Mouse (Mus musculus): ENCODE measurements around the gene Col17a1. TPM values are rescaled to one million over a fixed set of nuclear protein-coding genes. Genes with fewer than 3 reads are reported as not detected.

Gene Col17a1
- polyA plus RNA-seq, 1 experiment from 2014 or later = 0.25 TPM

GRCm38 (mm10) chr19:47695725-47696124, 3.8 kb upstream of the Col17a1 start:
- ATAC-seq (ENCODE audit: low FRiP score) = no peak
- WGBS = 90% methylated on average over 6 of the region's 6 CpGs
- H3K36me3 ChIP-seq (ENCODE audit: control insufficient read depth, insufficient read depth, low read length) = no peaks in the 10 kb centered on the region

DNA sequence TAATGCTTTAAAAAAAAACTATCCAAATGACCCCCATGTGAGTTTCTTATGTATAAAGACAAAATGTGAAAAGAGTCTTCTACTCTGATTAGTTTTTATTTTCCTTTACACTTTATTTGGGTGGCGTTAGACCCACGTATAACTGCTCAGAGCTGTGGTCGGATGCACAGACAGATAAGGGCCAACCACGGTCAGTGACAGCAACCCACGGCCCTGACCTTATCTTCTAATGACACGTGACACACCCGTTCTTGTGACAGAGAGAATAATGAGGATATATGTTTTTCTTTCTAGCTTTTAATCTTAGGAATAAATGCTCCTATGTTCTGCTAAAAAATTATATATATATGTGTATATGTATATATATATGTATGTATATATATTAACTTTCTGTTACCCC, 2.3 kb downstream of the Col17a1 start:
- Histone ChIP-seq H3K4me1 (ENCODE audit: control insufficient read depth, insufficient read depth, low read length) (peaks cover 2% of the 10 kb centered on the region; the same call in 1 of the 2 replicates), H3K9ac (ENCODE audit: low read length) (no peak overlapping the region), H3K4me3 (ENCODE audit: low read depth, low read length) (no peak overlapping the region), H3K4me2 (no peak overlapping the region), H3K27ac (ENCODE audit: low read depth, low read length) (no peak overlapping the region), H3K36me3 (ENCODE audit: control insufficient read depth, insufficient read depth, low read length) (no peaks in the 10 kb centered on the region), H3K9me3 (ENCODE audit: control insufficient read depth, low read length) (no peaks in the 10 kb centered on the region), H3K27me3 (ENCODE audit: control insufficient read depth, insufficient read depth, low read length) (no peaks in the 10 kb centered on the region)
- WGBS = 89% methylated on average over 7 of the region's 7 CpGs
- ATAC-seq (ENCODE audit: low FRiP score) (no peak), DNase-seq (ENCODE audit: low spot score, missing footprints) (no peak)

More at GRCm38 (mm10) chr19:47695725-47696124, 3.8 kb upstream of the Col17a1 start:
- Histone ChIP-seq H3K4me2 (no peak overlapping the region), H3K27me3 (ENCODE audit: control insufficient read depth, insufficient read depth, low read length) (no peaks in the 10 kb centered on the region), H3K4me1 (ENCODE audit: control insufficient read depth, insufficient read depth, low read length) (peaks cover 2% of the 10 kb centered on the region; the same call in 1 of the 2 replicates), H3K9me3 (ENCODE audit: control insufficient read depth, low read length) (no peaks in the 10 kb centered on the region), H3K27ac (ENCODE audit: low read depth, low read length) (no peak overlapping the region), H3K9ac (ENCODE audit: low read length) (no peak overlapping the region), H3K4me3 (ENCODE audit: low read depth, low read length) (no peak overlapping the region)
- DNase-seq (ENCODE audit: low spot score, missing footprints) = no peak

GRCm38 (mm10) chr19:47678675-47679074, 13.2 kb downstream of the Col17a1 start:
- H3K4me3 ChIP-seq (ENCODE audit: low read depth, low read length) = no peak overlapping the region
- 48% methylated on average over 12 of the region's 12 CpGs for WGBS
- no peaks in the 10 kb centered on the region for H3K36me3 ChIP-seq (ENCODE audit: control insufficient read depth, insufficient read depth, low read length)

GRCm38 (mm10) chr19:47674419-47674818, 17.5 kb downstream of the Col17a1 start:
- Histone ChIP-seq H3K36me3 (ENCODE audit: control insufficient read depth, insufficient read depth, low read length) (no peaks in the 10 kb centered on the region), H3K4me2 (no peak overlapping the region), H3K4me3 (ENCODE audit: low read depth, low read length) (no peak overlapping the region), H3K9ac (ENCODE audit: low read length) (no peak overlapping the region), H3K27me3 (ENCODE audit: control insufficient read depth, insufficient read depth, low read length) (no peaks in the 10 kb centered on the region), H3K27ac (ENCODE audit: low read depth, low read length) (no peak overlapping the region), H3K4me1 (ENCODE audit: control insufficient read depth, insufficient read depth, low read length) (no peaks in the 10 kb centered on the region), H3K9me3 (ENCODE audit: control insufficient read depth, low read length) (no peaks in the 10 kb centered on the region)
- 37% methylated on average over 8 of the region's 8 CpGs for WGBS
- DNase-seq (ENCODE audit: low spot score, missing footprints) = peak; percentile 92
- ATAC-seq (ENCODE audit: low FRiP score) = no peak

More at GRCm38 (mm10) chr19:47678675-47679074, 13.2 kb downstream of the Col17a1 start:
- no peak overlapping the region for H3K9ac ChIP-seq (ENCODE audit: low read length)
- no peaks in the 10 kb centered on the region for H3K27me3 ChIP-seq (ENCODE audit: control insufficient read depth, insufficient read depth, low read length)
- no peak overlapping the region for H3K27ac ChIP-seq (ENCODE audit: low read depth, low read length)
- H3K4me2 ChIP-seq = no peak overlapping the region
- DNase-seq (ENCODE audit: low spot score, missing footprints) (no peak), ATAC-seq (ENCODE audit: low FRiP score) (no peak)
- no peaks in the 10 kb centered on the region for H3K4me1 ChIP-seq (ENCODE audit: control insufficient read depth, insufficient read depth, low read length)
- H3K9me3 ChIP-seq (ENCODE audit: control insufficient read depth, low read length) = no peaks in the 10 kb centered on the region

DNA sequence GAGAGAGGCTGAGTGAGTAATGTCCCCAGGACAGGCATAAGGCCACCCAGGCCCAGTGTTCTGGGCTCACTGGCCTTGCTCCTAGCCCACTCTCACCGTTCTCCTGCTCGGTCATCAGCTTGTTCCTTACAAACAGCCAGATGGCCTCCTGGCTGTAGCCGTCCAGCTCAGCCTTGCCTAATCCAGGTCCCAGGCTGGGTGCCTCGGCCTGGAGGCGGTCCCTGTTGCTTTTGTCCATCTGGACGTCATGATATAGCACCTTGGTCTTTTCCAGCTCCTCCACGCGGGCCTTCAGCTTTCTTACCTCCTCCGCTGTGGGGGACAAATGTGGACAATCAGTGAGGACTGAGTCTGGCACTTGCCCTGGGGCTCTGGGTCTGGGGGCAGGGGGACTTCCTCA, 23.5 kb downstream of the Col17a1 start:
- ATAC-seq (ENCODE audit: low FRiP score) (no peak), DNase-seq (ENCODE audit: low spot score, missing footprints) (no peak)
- Histone ChIP-seq H3K9me3 (ENCODE audit: control insufficient read depth, low read length) (no peaks in the 10 kb centered on the region), H3K36me3 (ENCODE audit: control insufficient read depth, insufficient read depth, low read length) (no peaks in the 10 kb centered on the region), H3K9ac (ENCODE audit: low read length) (no peak overlapping the region), H3K27ac (ENCODE audit: low read depth, low read length) (no peak overlapping the region), H3K4me2 (no peak overlapping the region), H3K27me3 (ENCODE audit: control insufficient read depth, insufficient read depth, low read length) (no peaks in the 10 kb centered on the region), H3K4me1 (ENCODE audit: control insufficient read depth, insufficient read depth, low read length) (peaks cover 8% of the 10 kb centered on the region), H3K4me3 (ENCODE audit: low read depth, low read length) (no peak overlapping the region)
- WGBS = 73% methylated on average over 9 of the region's 9 CpGs

GRCm38 (mm10) chr19:47667601-47668000, 24.3 kb downstream of the Col17a1 start:
- no peak for ATAC-seq (ENCODE audit: low FRiP score)
- Histone ChIP-seq H3K27me3 (ENCODE audit: control insufficient read depth, insufficient read depth, low read length) (no peaks in the 10 kb centered on the region), H3K4me1 (ENCODE audit: control insufficient read depth, insufficient read depth, low read length) (peaks cover 8% of the 10 kb centered on the region), H3K9me3 (ENCODE audit: control insufficient read depth, low read length) (no peaks in the 10 kb centered on the region), H3K36me3 (ENCODE audit: control insufficient read depth, insufficient read depth, low read length) (no peaks in the 10 kb centered on the region), H3K4me2 (no peak overlapping the region), H3K27ac (ENCODE audit: low read depth, low read length) (no peak overlapping the region), H3K4me3 (ENCODE audit: low read depth, low read length) (no peak overlapping the region), H3K9ac (ENCODE audit: low read length) (no peak overlapping the region)
- 61% methylated on average over 8 of the region's 8 CpGs for WGBS
- no peak for DNase-seq (ENCODE audit: low spot score, missing footprints)

DNA sequence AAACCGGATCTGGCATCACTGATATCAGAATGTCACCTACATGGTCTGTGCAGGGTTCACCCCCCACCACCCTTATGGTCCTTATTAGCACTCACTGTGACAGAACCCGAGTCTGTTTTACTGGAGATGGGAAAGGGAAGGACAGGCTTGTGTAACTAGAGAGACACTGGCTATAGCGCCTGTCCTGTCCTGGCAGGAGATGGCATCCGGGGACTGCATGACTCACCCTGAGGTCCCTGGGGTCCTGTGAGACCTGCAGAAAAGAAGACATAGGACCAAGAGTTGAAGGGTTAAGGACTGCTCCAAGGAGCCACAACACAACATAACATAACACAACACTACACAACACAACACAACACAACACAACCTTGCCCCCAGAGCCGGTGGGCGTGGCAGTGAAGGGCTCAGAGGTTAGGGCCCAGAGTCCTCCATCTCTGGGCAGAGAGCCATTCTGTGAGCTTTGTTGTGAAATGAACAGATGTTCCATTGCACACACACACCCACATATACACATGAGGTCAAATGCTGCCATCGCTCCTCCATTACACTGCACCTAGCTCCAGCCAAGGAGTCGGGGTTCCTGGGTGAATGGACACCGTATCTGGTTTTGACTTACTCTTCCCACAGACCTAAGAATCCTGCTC, 32.0 kb downstream of the Col17a1 start:
- DNase-seq (ENCODE audit: low spot score, missing footprints) (no peak), ATAC-seq (ENCODE audit: low FRiP score) (no peak)
- no peak overlapping the region for H3K27ac ChIP-seq (ENCODE audit: low read depth, low read length)
- 90% methylated on average over 9 of the region's 9 CpGs for WGBS
- H3K4me3 ChIP-seq (ENCODE audit: low read depth, low read length) = no peak overlapping the region
- H3K27me3 ChIP-seq (ENCODE audit: control insufficient read depth, insufficient read depth, low read length) = no peaks in the 10 kb centered on the region
- no peaks in the 10 kb centered on the region for H3K36me3 ChIP-seq (ENCODE audit: control insufficient read depth, insufficient read depth, low read length)
- H3K4me2 ChIP-seq = no peak overlapping the region
- no peaks in the 10 kb centered on the region for H3K4me1 ChIP-seq (ENCODE audit: control insufficient read depth, insufficient read depth, low read length)
- H3K9ac ChIP-seq (ENCODE audit: low read length) = no peak overlapping the region
- H3K9me3 ChIP-seq (ENCODE audit: control insufficient read depth, low read length) = no peaks in the 10 kb centered on the region

- Histone ChIP-seq H3K9me3 (ENCODE audit: control insufficient read depth, low read length) (no peaks in the 10 kb centered on the region), H3K4me2 (no peak overlapping the region), H3K36me3 (ENCODE audit: control insufficient read depth, insufficient read depth, low read length) (no peaks in the 10 kb centered on the region), H3K4me1 (ENCODE audit: control insufficient read depth, insufficient read depth, low read length) (no peaks in the 10 kb centered on the region), H3K9ac (ENCODE audit: low read length) (peak overlapping the region; percentile 6; the same call in 1 of the 2 replicates), H3K27ac (ENCODE audit: low read depth, low read length) (no peak overlapping the region), H3K27me3 (ENCODE audit: control insufficient read depth, insufficient read depth, low read length) (no peaks in the 10 kb centered on the region), H3K4me3 (ENCODE audit: low read depth, low read length) (no peak overlapping the region)
- DNase-seq (ENCODE audit: low spot score, missing footprints) (peak; percentile 87), ATAC-seq (ENCODE audit: low FRiP score) (peak; percentile 72; the same call in 1 of the 2 replicates)
- 27% methylated on average over 5 of the region's 5 CpGs for WGBS
These were observed 32.9 kb downstream of the Col17a1 start for GRCm38 (mm10) chr19:47658914-47659535.

DNA sequence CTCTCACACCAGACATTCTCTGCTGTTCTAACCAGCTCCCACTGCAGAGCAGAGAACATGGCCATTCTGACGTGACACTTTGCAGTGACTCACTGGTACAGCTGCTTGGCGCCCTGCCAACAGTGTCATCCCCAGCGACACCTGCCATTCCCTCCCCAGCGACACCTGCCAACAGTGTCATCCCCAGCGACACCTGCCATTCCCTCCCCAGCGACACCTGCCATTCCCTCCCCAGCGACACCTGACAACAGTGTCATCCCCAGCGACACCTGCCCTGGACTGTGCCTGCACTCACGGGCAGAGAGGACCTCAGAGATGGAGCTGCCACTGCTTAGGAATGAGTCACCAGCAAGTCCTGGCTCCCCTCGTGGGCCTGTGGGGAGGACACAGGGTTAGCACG, 37.0 kb downstream of the Col17a1 start:
- no peaks in the 10 kb centered on the region for H3K9me3 ChIP-seq (ENCODE audit: control insufficient read depth, low read length)
- H3K9ac ChIP-seq (ENCODE audit: low read length) = no peak overlapping the region
- H3K27ac ChIP-seq (ENCODE audit: low read depth, low read length) = no peak overlapping the region
- DNase-seq (ENCODE audit: low spot score, missing footprints) (no peak), ATAC-seq (ENCODE audit: low FRiP score) (no peak)
- no peaks in the 10 kb centered on the region for H3K27me3 ChIP-seq (ENCODE audit: control insufficient read depth, insufficient read depth, low read length)
- no peak overlapping the region for H3K4me2 ChIP-seq
- 81% methylated on average over 11 of the region's 11 CpGs for WGBS
- no peaks in the 10 kb centered on the region for H3K36me3 ChIP-seq (ENCODE audit: control insufficient read depth, insufficient read depth, low read length)
- H3K4me3 ChIP-seq (ENCODE audit: low read depth, low read length) = no peak overlapping the region
- H3K4me1 ChIP-seq (ENCODE audit: control insufficient read depth, insufficient read depth, low read length) = no peaks in the 10 kb centered on the region
